Mouse (Mus musculus) retina, postnatal 1 day (tissue): ENCODE measurements at regions not wholly inside any gene's neighbourhood (a gene's known extent, or its start where the extent isn't known, plus 50 kb on each side); places are given as distances from the start of the nearest gene placed in this dataset.

Experiments used
- DNase-seq: peaks from one replicate; pipeline ENCODE4 v3.0.0-alpha.2; 2012

GRCm38 (mm10) chr9:74342176-74342575, 232.0 kb downstream of the Wdr72 start:
- no peak for DNase-seq

- DNase-seq = no peak
Observed at GRCm38 (mm10) chr9:74345027-74345426, 234.9 kb downstream of the Wdr72 start.

GRCm38 (mm10) chr9:74348776-74349175, 238.6 kb downstream of the Wdr72 start:
- peak; percentile 54 for DNase-seq

- no peak for DNase-seq
Observed at GRCm38 (mm10) chr9:74365930-74366438, 255.8 kb downstream of the Wdr72 start.

- no peak for DNase-seq
Observed at GRCm38 (mm10) chr9:74376191-74376590, 266.0 kb downstream of the Wdr72 start.

- DNase-seq = no peak
Observed at GRCm38 (mm10) chr9:74377204-74377603, 267.0 kb downstream of the Wdr72 start.

GRCm38 (mm10) chr9:74384206-74384896, 274.2 kb downstream of the Wdr72 start:
- peak; percentile 78 for DNase-seq

GRCm38 (mm10) chr9:74425594-74425993, 315.4 kb downstream of the Wdr72 start:
- DNase-seq = no peak

- no peak for DNase-seq
Observed at GRCm38 (mm10) chr9:74449981-74450380, 339.8 kb downstream of the Wdr72 start.

GRCm38 (mm10) chr9:74461084-74461483, 350.9 kb downstream of the Wdr72 start:
- DNase-seq = no peak

- DNase-seq = no peak
Observed at GRCm38 (mm10) chr9:74476830-74477229, 366.7 kb downstream of the Wdr72 start.

GRCm38 (mm10) chr9:74479273-74479672, 369.1 kb downstream of the Wdr72 start:
- DNase-seq = peak; percentile 3

- no peak for DNase-seq
Observed at GRCm38 (mm10) chr9:74513887-74514286, 347.8 kb upstream of the Onecut1 start.

- DNase-seq = no peak
Observed at GRCm38 (mm10) chr9:74528550-74528949, 333.2 kb upstream of the Onecut1 start.

- peak; percentile 75 for DNase-seq
Observed at GRCm38 (mm10) chr9:74530317-74530716, 331.4 kb upstream of the Onecut1 start.

GRCm38 (mm10) chr9:74530748-74531147, 331.0 kb upstream of the Onecut1 start:
- DNase-seq = peak; percentile 56

GRCm38 (mm10) chr9:74531986-74532385, 329.7 kb upstream of the Onecut1 start:
- DNase-seq = peak; percentile 72

GRCm38 (mm10) chr9:74534976-74535375, 326.7 kb upstream of the Onecut1 start:
- DNase-seq = no peak

GRCm38 (mm10) chr9:74556116-74556515, 305.6 kb upstream of the Onecut1 start:
- peak; percentile 25 for DNase-seq

GRCm38 (mm10) chr9:74592757-74593156, 269.0 kb upstream of the Onecut1 start:
- DNase-seq = no peak

- no peak for DNase-seq
Observed at GRCm38 (mm10) chr9:74593970-74594369, 267.8 kb upstream of the Onecut1 start.

GRCm38 (mm10) chr9:74604415-74604814, 257.3 kb upstream of the Onecut1 start:
- no peak for DNase-seq

- no peak for DNase-seq
Observed at GRCm38 (mm10) chr9:74621957-74622356, 239.8 kb upstream of the Onecut1 start.

GRCm38 (mm10) chr9:74645394-74645793, 216.3 kb upstream of the Onecut1 start:
- no peak for DNase-seq

- peak; percentile 34 for DNase-seq
Observed at GRCm38 (mm10) chr9:74650036-74650435, 211.7 kb upstream of the Onecut1 start.
